Mouse (Mus musculus): Measurements from ENCODE around the gene Slc7a11. TPM values are rescaled to one million over a fixed set of nuclear protein-coding genes. Genes with fewer than 3 reads are reported as not detected.

Slc7a11 gene
- polyA plus RNA-seq (2012; ENCODE audit: insufficient read depth, low replicate concordance), result 0.39 TPM in 1 of 2 replicates, not detected in the other

GRCm38 (mm10) chr3:50443421-50443916 is at the start of gene Slc7a11:
Slc7a11 (minus strand) TSS chr3:50443614.
- Histone ChIP-seq H3K27me3 (replicated peaks) (no peaks in the 10 kb centered on the region), H3K4me1 (peaks cover 38% of the 10 kb centered on the region), H3K36me3 (replicated peaks; ENCODE audit: low read length) (no peaks in the 10 kb centered on the region), H3K4me3 (replicated peaks) (peak within 1 kb of the TSS; percentile 91), H3K9me3 (no peaks in the 10 kb centered on the region)
- TF ChIP-seq FLI1 (IDR thresholded peaks at IDR 0.05; ENCODE audit: low read length) (no peak), GATA1 (IDR thresholded peaks at IDR 0.05; ENCODE audit: borderline replicate concordance, low read length) (no peak)

DNA sequence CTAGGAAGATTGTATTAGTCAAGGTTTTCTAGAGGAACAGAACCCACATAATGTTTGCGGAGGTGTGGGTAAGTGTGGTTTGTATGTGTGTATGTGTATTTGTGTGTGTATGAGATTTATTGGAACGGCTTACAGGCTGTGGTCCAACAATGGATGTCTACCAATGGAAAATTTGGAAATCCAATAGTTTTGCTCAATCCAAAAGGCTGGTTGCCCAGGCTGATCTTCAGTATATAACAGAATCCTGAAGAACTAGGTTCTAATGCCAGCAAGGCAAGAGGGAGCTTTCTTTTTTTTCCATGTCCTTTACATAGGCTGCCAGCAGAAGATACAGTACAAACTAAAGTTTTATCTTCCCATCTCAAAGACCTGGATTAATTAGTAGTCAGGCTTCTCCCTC is 48.3 kb upstream of the Slc7a11 start:
- H3K9me3 ChIP-seq, result no peaks in the 10 kb centered on the region
- no peaks in the 10 kb centered on the region for H3K27me3 ChIP-seq (replicated peaks)
- H3K36me3 ChIP-seq (replicated peaks; ENCODE audit: low read length), result no peaks in the 10 kb centered on the region
- H3K4me1 ChIP-seq, result no peaks in the 10 kb centered on the region
- no peak overlapping the region for H3K4me3 ChIP-seq (replicated peaks)
- no peak for TF ChIP-seq FLI1 (IDR thresholded peaks at IDR 0.05; ENCODE audit: low read length)
- TF ChIP-seq GATA1 (IDR thresholded peaks at IDR 0.05; ENCODE audit: borderline replicate concordance, low read length), result no peak

DNA sequence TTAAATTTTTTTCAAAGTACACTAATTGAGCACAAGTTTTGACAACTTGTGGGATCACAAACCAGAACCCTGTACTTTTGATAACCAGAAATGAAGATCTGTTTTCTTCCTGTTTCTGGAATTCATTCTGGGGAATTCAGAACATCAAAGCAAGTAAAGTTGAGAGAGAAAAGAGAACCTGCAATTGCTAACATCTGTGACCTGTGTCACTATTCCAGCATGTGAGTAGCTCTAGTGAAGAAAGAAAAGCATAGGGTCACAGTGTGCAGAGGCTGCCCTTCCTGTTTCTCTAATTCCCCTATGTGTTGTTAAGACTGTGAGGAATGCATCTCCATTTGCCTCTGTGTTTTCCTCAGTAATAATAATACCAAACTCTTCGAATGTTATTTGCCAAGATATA is 40.7 kb upstream of the Slc7a11 start:
- Histone ChIP-seq H3K27me3 (replicated peaks) (no peaks in the 10 kb centered on the region), H3K9me3 (no peaks in the 10 kb centered on the region), H3K4me3 (replicated peaks) (no peak overlapping the region), H3K36me3 (replicated peaks; ENCODE audit: low read length) (no peaks in the 10 kb centered on the region), H3K4me1 (no peaks in the 10 kb centered on the region)
- TF ChIP-seq GATA1 (IDR thresholded peaks at IDR 0.05; ENCODE audit: borderline replicate concordance, low read length) (no peak), FLI1 (IDR thresholded peaks at IDR 0.05; ENCODE audit: low read length) (no peak)

GRCm38 (mm10) chr3:50462223-50462622 is 18.8 kb upstream of the Slc7a11 start:
- H3K27me3 ChIP-seq (replicated peaks), result no peaks in the 10 kb centered on the region
- no peaks in the 10 kb centered on the region for H3K4me1 ChIP-seq
- no peaks in the 10 kb centered on the region for H3K36me3 ChIP-seq (replicated peaks; ENCODE audit: low read length)
- H3K9me3 ChIP-seq, result no peaks in the 10 kb centered on the region
- TF ChIP-seq FLI1 (IDR thresholded peaks at IDR 0.05; ENCODE audit: low read length), result no peak
- H3K4me3 ChIP-seq (replicated peaks), result no peak overlapping the region

DNA sequence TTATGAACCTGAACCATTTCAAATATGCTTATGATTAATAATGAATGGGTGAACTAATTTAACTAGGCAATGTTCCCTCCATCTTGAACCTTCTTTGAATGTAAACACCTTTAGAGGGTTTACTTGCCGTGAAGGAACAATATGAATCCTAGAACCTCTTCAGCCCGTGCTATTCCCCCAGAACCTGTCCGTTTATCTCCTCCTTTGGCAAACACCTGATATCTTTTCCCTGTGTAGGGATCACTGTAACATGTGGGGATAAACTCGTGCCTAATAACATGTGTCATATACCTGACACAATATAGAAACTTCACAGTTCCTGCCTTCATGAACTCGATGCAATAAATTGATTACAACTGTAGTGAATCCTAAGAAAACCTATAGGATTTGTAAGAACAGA is 13.7 kb upstream of the Slc7a11 start:
- H3K36me3 ChIP-seq (replicated peaks; ENCODE audit: low read length), result no peaks in the 10 kb centered on the region
- H3K27me3 ChIP-seq (replicated peaks), result no peaks in the 10 kb centered on the region
- H3K9me3 ChIP-seq, result no peaks in the 10 kb centered on the region
- no peak for TF ChIP-seq FLI1 (IDR thresholded peaks at IDR 0.05; ENCODE audit: low read length)
- TF ChIP-seq GATA1 (IDR thresholded peaks at IDR 0.05; ENCODE audit: borderline replicate concordance, low read length), result no peak
- no peak overlapping the region for H3K4me3 ChIP-seq (replicated peaks)
- H3K4me1 ChIP-seq, result no peaks in the 10 kb centered on the region

DNA sequence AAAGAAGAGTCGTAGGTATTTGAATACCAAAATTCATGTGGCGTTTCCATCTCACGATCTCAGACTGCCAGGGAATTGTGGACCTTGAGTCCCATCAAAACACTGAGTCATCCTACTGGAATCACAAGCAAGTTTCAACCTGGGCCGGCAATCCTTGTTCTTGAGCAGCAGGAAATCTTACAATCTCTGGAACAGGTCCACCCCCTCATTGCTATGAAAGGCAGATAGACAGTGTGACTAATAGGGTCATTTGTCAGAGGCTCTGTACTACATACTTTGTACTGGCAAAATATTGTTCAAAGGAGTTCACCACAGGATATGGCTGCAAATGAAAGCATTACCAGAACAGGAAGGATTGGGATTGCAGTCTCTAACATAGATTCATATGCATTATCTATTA is 13.2 kb upstream of the Slc7a11 start:
- TF ChIP-seq FLI1 (IDR thresholded peaks at IDR 0.05; ENCODE audit: low read length), result no peak
- no peak for TF ChIP-seq GATA1 (IDR thresholded peaks at IDR 0.05; ENCODE audit: borderline replicate concordance, low read length)
- Histone ChIP-seq H3K27me3 (replicated peaks) (no peaks in the 10 kb centered on the region), H3K9me3 (no peaks in the 10 kb centered on the region), H3K36me3 (replicated peaks; ENCODE audit: low read length) (no peaks in the 10 kb centered on the region), H3K4me3 (replicated peaks) (no peak overlapping the region), H3K4me1 (no peaks in the 10 kb centered on the region)

DNA sequence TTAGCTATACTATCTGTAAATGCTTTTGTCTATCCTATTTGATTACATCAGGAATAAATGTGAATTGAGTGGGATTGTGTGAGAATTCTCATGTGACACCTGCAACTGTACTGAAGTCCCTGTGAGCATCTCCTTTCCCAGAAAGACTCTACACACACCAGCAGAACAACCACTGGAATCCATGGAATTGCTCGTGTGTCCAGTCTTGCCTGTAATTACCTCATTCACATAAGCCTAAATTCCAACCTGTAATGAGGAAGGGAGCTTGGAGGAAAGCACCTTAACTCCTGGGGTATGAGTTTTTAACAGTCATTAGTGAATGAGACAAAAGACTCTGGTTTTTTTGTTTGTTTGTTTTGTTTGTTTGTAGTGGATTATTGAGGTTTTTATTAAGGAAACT is 12.6 kb upstream of the Slc7a11 start:
- Histone ChIP-seq H3K4me1 (no peaks in the 10 kb centered on the region), H3K36me3 (replicated peaks; ENCODE audit: low read length) (no peaks in the 10 kb centered on the region), H3K27me3 (replicated peaks) (no peaks in the 10 kb centered on the region), H3K9me3 (no peaks in the 10 kb centered on the region), H3K4me3 (replicated peaks) (no peak overlapping the region)
- no peak for TF ChIP-seq GATA1 (IDR thresholded peaks at IDR 0.05; ENCODE audit: borderline replicate concordance, low read length)
- no peak for TF ChIP-seq FLI1 (IDR thresholded peaks at IDR 0.05; ENCODE audit: low read length)

DNA sequence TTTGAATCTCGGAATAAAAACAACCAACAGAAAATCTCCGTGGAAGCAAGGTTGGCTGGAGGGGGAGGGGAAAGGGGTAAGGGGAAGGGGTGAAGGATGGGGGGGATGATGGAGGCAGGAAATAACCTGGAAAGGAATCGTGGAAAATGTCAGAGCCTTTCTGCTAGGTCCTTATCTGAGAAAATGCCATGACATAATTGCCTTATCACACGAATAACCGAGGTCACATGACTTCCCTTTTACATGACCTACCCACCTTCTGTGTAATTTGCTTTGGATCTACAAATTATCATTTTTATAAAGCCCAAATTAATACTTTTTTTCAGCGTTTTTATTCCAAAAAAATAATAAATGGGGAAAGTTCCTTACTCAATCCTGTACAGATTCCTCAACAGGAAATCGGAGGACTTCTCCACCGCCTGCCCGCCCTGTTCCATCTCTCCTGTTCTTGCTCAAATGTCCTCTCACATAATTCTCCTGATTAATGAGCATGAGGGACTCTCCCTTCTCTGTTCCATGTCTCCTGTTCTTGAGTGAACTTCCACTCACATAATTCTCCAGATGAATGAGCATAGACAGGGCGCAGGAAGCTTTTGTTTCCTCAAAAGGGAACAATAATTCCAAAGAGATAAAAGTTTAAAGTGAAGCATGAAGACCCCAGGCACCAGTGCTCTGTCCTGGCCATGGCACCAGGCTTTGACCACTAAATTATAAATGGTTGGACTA is 1.8 kb upstream of the Slc7a11 start:
- TF ChIP-seq GATA1 (IDR thresholded peaks at IDR 0.05; ENCODE audit: borderline replicate concordance, low read length), result no peak
- TF ChIP-seq FLI1 (IDR thresholded peaks at IDR 0.05; ENCODE audit: low read length), result no peak
- H3K4me1 ChIP-seq, result peaks cover 30% of the 10 kb centered on the region
- H3K9me3 ChIP-seq, result no peaks in the 10 kb centered on the region
- no peak overlapping the region for H3K4me3 ChIP-seq (replicated peaks)
- H3K27me3 ChIP-seq (replicated peaks), result no peaks in the 10 kb centered on the region
- no peaks in the 10 kb centered on the region for H3K36me3 ChIP-seq (replicated peaks; ENCODE audit: low read length)

GRCm38 (mm10) chr3:50443942-50444341 is 528 bp upstream of the Slc7a11 start:
- Histone ChIP-seq H3K4me1 (peaks cover 33% of the 10 kb centered on the region), H3K27me3 (replicated peaks) (no peaks in the 10 kb centered on the region), H3K9me3 (no peaks in the 10 kb centered on the region), H3K36me3 (replicated peaks; ENCODE audit: low read length) (no peaks in the 10 kb centered on the region), H3K4me3 (replicated peaks) (peak overlapping the region; percentile 91)
- no peak for TF ChIP-seq GATA1 (IDR thresholded peaks at IDR 0.05; ENCODE audit: borderline replicate concordance, low read length)
- TF ChIP-seq FLI1 (IDR thresholded peaks at IDR 0.05; ENCODE audit: low read length), result no peak

GRCm38 (mm10) chr3:50442341-50443292 is 797 bp downstream of the Slc7a11 start:
- TF ChIP-seq GATA1 (IDR thresholded peaks at IDR 0.05; ENCODE audit: borderline replicate concordance, low read length) (no peak), FLI1 (IDR thresholded peaks at IDR 0.05; ENCODE audit: low read length) (no peak)
- peak overlapping the region; percentile 91 for H3K4me3 ChIP-seq (replicated peaks)

More at GRCm38 (mm10) chr3:50442341-50443292, 797 bp downstream of the Slc7a11 start:
- H3K36me3 ChIP-seq (replicated peaks; ENCODE audit: low read length), result no peaks in the 10 kb centered on the region
- H3K9me3 ChIP-seq, result no peaks in the 10 kb centered on the region
- no peaks in the 10 kb centered on the region for H3K27me3 ChIP-seq (replicated peaks)
- H3K4me1 ChIP-seq, result peaks cover 46% of the 10 kb centered on the region

Measured in megakaryocyte, embryonic 14.5 days (primary cell).